In the genomic region with DNA sequence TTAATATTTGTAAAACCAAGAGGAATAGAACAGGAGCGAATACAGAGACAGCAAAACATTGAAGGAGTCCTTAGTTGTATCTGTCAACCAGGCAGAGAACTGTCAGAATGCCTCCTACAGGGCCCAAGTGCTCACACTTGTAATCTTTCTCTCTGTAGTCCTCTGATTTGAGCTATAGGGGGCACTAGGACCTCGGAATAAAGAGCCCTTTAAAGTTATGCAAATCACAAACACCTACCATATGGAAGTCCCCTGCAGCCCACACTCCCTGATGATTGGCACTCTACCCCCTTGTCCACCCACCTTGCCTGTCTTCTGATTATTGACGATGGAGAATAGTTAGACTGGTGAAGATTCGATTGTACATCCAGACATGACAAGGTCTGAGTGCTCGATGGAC, we compare ENCODE assay signal across 12 mouse cellular contexts.
DNase-seq lines count a peak whose midpoint lies in the region; ATAC-seq and TF ChIP-seq lines count a peak whose summit lies in the region.
"Had no signal": no experiment of that assay in that cellular context is flagged by ENCODE, and none has a peak within 500 bp of the region (broad histone marks: within the 10 kb centered on the region; RNA-seq: fewer than 3 reads in every experiment).

No protein-coding gene starts in this region.

- H3K9ac ChIP-seq in hindbrain, postnatal 0 days (replicated peaks; ENCODE audit: low read length) = no peak overlapping the region
- H3K9ac ChIP-seq in hindbrain, embryonic 13.5 days = no peak overlapping the region
- H3K9ac ChIP-seq: embryonic facial prominence, embryonic 15.5 days; kidney, embryonic 15.5 days had no signal

- H3K36me3 ChIP-seq in hindbrain, postnatal 0 days (ENCODE audit: insufficient read depth, low read length) = no peaks in the 10 kb centered on the region
- H3K36me3 ChIP-seq in hindbrain, embryonic 13.5 days = no peaks in the 10 kb centered on the region
- H3K36me3 ChIP-seq: embryonic facial prominence, embryonic 15.5 days; kidney, embryonic 15.5 days had no signal

- no peaks in the 10 kb centered on the region for H3K4me1 ChIP-seq in hindbrain, postnatal 0 days (ENCODE audit: insufficient read depth, low read length)
- H3K4me1 ChIP-seq in hindbrain, embryonic 13.5 days (replicated peaks) = no peaks in the 10 kb centered on the region
- H3K4me1 ChIP-seq: embryonic facial prominence, embryonic 15.5 days; kidney, embryonic 15.5 days had no signal

- no peak for ATAC-seq in hindbrain, postnatal 0 days
- no peak for ATAC-seq in hindbrain, embryonic 13.5 days (ENCODE audit: low FRiP score)

- H3K27me3 ChIP-seq in hindbrain, postnatal 0 days (ENCODE audit: insufficient read depth, low read length) = no peaks in the 10 kb centered on the region
- peaks cover 15% of the 10 kb centered on the region; the same call in 1 of the 2 replicates for H3K27me3 ChIP-seq in hindbrain, embryonic 13.5 days
- H3K27me3 ChIP-seq: embryonic facial prominence, embryonic 15.5 days; kidney, embryonic 15.5 days had no signal

- no peak overlapping the region for H3K4me3 ChIP-seq in hindbrain, postnatal 0 days (ENCODE audit: low read length)
- no peak overlapping the region for H3K4me3 ChIP-seq in hindbrain, embryonic 13.5 days
- H3K4me3 ChIP-seq: embryonic facial prominence, embryonic 15.5 days; kidney, embryonic 15.5 days had no signal

- TF ChIP-seq CTCF in hindbrain, postnatal 0 days (IDR thresholded peaks at IDR 0.05; ENCODE audit: low read depth) = peak; percentile 28

- H3K4me2 ChIP-seq in hindbrain, postnatal 0 days (ENCODE audit: low read depth, low read length) = no peak overlapping the region
- no peak overlapping the region for H3K4me2 ChIP-seq in hindbrain, embryonic 13.5 days
- H3K4me2 ChIP-seq: embryonic facial prominence, embryonic 15.5 days; kidney, embryonic 15.5 days had no signal

- no peaks in the 10 kb centered on the region for H3K9me3 ChIP-seq in hindbrain, postnatal 0 days (ENCODE audit: low read length)
- no peaks in the 10 kb centered on the region for H3K9me3 ChIP-seq in hindbrain, embryonic 13.5 days
- H3K9me3 ChIP-seq: embryonic facial prominence, embryonic 15.5 days; kidney, embryonic 15.5 days had no signal

- no peak for DNase-seq in hindbrain, postnatal 0 days (ENCODE audit: low spot score)
- DNase-seq in right cerebral cortex, adult 18-20 months = peak; percentile 5
- DNase-seq in right cerebral cortex, postnatal 14 days = no peak
- peak; percentile 18 for DNase-seq in embryo, embryonic 11 days
- DNase-seq in adrenal gland, postnatal 36 days = no peak
- DNase-seq in testis, postnatal 10 days (ENCODE audit: low spot score) = no peak
- DNase-seq: gastrocnemius, postnatal 36 days; lung, postnatal 36 days; thymus, adult 18-20 months had no signal

- H3K27ac ChIP-seq in hindbrain, postnatal 0 days = no peak overlapping the region
- no peak overlapping the region for H3K27ac ChIP-seq in hindbrain, embryonic 13.5 days
- H3K27ac ChIP-seq: embryonic facial prominence, embryonic 15.5 days; kidney, embryonic 15.5 days had no signal

- 64% methylated on average over 5 of the region's 5 CpGs for WGBS in hindbrain, postnatal 0 days
- WGBS in hindbrain, embryonic 13.5 days = 66% methylated on average over 5 of the region's 5 CpGs

Comparison
In these comparisons a context has a peak if more than half of its experiments do, and no peak if none do; other contexts are left out.
1. DNase-seq: peak in right cerebral cortex, adult 18-20 months (single experiment) and embryo, embryonic 11 days (single experiment); none in hindbrain, postnatal 0 days (single experiment), right cerebral cortex, postnatal 14 days (single experiment), adrenal gland, postnatal 36 days (0 of 2) and testis, postnatal 10 days (single experiment).